Mouse (Mus musculus): Measurements from ENCODE around the gene Ttc28. TPM values are rescaled to one million over a fixed set of nuclear protein-coding genes. Genes with fewer than 3 reads are reported as not detected.
A peak's percentile ranks its signal among the peaks of the same experiment; 100 is the strongest.

The Ttc28 gene
- polyA plus RNA-seq, 1 experiment from 2014 or later = 5.4 TPM

DNA sequence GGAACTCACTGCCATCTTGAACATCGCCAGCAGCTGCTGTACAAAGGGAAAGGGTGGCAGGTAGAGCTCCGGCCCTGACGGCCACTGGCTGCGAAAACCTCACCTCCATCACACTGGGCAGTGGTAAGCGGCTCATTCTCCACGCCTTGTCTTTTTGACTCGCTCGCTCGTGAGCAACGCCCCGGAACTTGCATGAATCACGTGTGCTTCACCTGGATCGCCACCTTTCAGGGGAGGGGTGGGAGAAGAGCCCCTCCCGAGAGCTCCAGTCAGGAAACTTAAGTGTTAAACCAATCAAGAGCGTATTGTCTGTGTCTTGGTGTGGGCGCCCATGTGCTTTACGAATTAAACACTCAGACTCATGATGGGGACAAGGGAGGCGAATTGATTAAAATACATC lies 252.0 kb downstream of the Ttc28 start:
- Histone ChIP-seq H3K9me3 (ENCODE audit: low read length) (no peaks in the 10 kb centered on the region), H3K4me1 (ENCODE audit: insufficient read depth, low read depth, low read length) (no peaks in the 10 kb centered on the region; the same call in 1 of the 2 replicates), H3K4me3 (ENCODE audit: low read depth, low read length) (no peak overlapping the region), H3K27ac (ENCODE audit: low read length) (no peak overlapping the region), H3K27me3 (replicated peaks; ENCODE audit: insufficient read depth, low read length) (no peaks in the 10 kb centered on the region), H3K4me2 (replicated peaks; ENCODE audit: low read depth, low read length) (no peak overlapping the region), H3K36me3 (ENCODE audit: insufficient read depth, low read length) (no peaks in the 10 kb centered on the region), H3K9ac (replicated peaks; ENCODE audit: low read depth) (no peak overlapping the region)
- TF ChIP-seq EP300 (IDR thresholded peaks at IDR 0.05) (no peak), CTCF (IDR thresholded peaks at IDR 0.05) (no peak)
- ATAC-seq (no peak), DNase-seq (ENCODE audit: low spot score) (no peak)
- WGBS = 93% methylated on average over 18 of the region's 18 CpGs

GRCm38 (mm10) chr5:111133150-111133549 lies 253.5 kb downstream of the Ttc28 start:
- TF ChIP-seq EP300 (IDR thresholded peaks at IDR 0.05) (no peak), CTCF (IDR thresholded peaks at IDR 0.05) (0 out of 2 replicates have a peak, but pooled peaks have one; percentile 3)
- ATAC-seq (no peak), DNase-seq (ENCODE audit: low spot score) (no peak)
- H3K36me3 ChIP-seq (ENCODE audit: insufficient read depth, low read length) = no peaks in the 10 kb centered on the region
- H3K27me3 ChIP-seq (replicated peaks; ENCODE audit: insufficient read depth, low read length) = no peaks in the 10 kb centered on the region
- 74% methylated on average over 5 of the region's 5 CpGs for WGBS
- H3K4me3 ChIP-seq (ENCODE audit: low read depth, low read length) = no peak overlapping the region
- H3K4me1 ChIP-seq (ENCODE audit: insufficient read depth, low read depth, low read length) = no peaks in the 10 kb centered on the region; the same call in 1 of the 2 replicates
- no peaks in the 10 kb centered on the region for H3K9me3 ChIP-seq (ENCODE audit: low read length)
- H3K9ac ChIP-seq (replicated peaks; ENCODE audit: low read depth) = no peak overlapping the region
- no peak overlapping the region for H3K27ac ChIP-seq (ENCODE audit: low read length)
- no peak overlapping the region for H3K4me2 ChIP-seq (replicated peaks; ENCODE audit: low read depth, low read length)

DNA sequence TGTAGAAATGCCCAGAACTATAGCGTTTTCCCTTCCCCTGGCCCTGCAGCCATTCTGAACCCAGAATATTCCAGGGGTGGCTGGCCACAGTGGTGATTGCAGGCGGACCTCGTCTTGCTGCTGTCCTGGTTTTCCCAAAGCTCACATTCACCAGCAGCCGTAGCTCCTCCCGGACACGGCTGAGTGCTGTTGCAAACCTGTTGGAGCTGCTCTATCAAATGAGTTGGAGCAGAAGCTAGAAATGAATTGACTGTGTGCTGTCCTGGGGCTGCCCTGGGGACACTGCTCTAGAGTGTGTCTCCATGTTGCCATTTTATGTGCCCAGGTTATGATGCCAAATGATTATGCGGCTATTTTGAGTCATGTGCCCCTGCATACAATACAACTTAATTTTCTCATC lies 254.2 kb downstream of the Ttc28 start:
- WGBS = 88% methylated on average over 7 of the region's 7 CpGs
- DNase-seq (ENCODE audit: low spot score) = no peak
- ATAC-seq = 0 out of 2 replicates have a peak, but pooled peaks have one; percentile 17
- Histone ChIP-seq H3K9me3 (ENCODE audit: low read length) (no peaks in the 10 kb centered on the region), H3K4me1 (ENCODE audit: insufficient read depth, low read depth, low read length) (peaks cover 5% of the 10 kb centered on the region), H3K4me2 (replicated peaks; ENCODE audit: low read depth, low read length) (no peak overlapping the region), H3K36me3 (ENCODE audit: insufficient read depth, low read length) (no peaks in the 10 kb centered on the region), H3K4me3 (ENCODE audit: low read depth, low read length) (no peak overlapping the region), H3K9ac (replicated peaks; ENCODE audit: low read depth) (no peak overlapping the region), H3K27me3 (replicated peaks; ENCODE audit: insufficient read depth, low read length) (no peaks in the 10 kb centered on the region), H3K27ac (ENCODE audit: low read length) (no peak overlapping the region)
- TF ChIP-seq CTCF (IDR thresholded peaks at IDR 0.05) = no peak
- no peak for TF ChIP-seq EP300 (IDR thresholded peaks at IDR 0.05)

DNA sequence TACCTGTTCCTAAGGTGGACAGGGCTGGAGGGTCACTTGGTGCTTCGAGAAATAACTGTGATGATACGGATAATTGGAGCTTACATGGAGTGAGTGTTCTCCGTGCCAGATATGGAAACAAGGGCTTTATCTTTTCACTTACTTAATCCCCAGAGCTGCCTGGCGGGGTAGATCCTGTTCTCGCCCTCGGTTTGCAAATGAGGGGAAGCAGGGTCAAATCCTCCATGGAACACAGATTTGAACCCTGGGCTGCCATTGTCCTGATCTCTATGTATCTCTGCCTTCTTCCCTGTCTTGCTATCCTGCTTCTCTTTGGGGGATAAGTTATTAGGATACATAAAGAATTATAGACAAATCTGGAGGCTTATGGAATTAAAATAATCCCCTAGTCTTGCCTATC lies 257.7 kb downstream of the Ttc28 start:
- no peaks in the 10 kb centered on the region for H3K27me3 ChIP-seq (replicated peaks; ENCODE audit: insufficient read depth, low read length)
- H3K9me3 ChIP-seq (ENCODE audit: low read length) = no peaks in the 10 kb centered on the region
- ATAC-seq (no peak), DNase-seq (ENCODE audit: low spot score) (no peak)
- no peak overlapping the region for H3K4me2 ChIP-seq (replicated peaks; ENCODE audit: low read depth, low read length)
- peaks cover 12% of the 10 kb centered on the region for H3K4me1 ChIP-seq (ENCODE audit: insufficient read depth, low read depth, low read length)
- 77% methylated on average over 6 of the region's 6 CpGs for WGBS
- H3K36me3 ChIP-seq (ENCODE audit: insufficient read depth, low read length) = no peaks in the 10 kb centered on the region
- no peak overlapping the region for H3K27ac ChIP-seq (ENCODE audit: low read length)
- no peak overlapping the region for H3K4me3 ChIP-seq (ENCODE audit: low read depth, low read length)
- no peak overlapping the region for H3K9ac ChIP-seq (replicated peaks; ENCODE audit: low read depth)
- TF ChIP-seq CTCF (IDR thresholded peaks at IDR 0.05) = no peak
- no peak for TF ChIP-seq EP300 (IDR thresholded peaks at IDR 0.05)

GRCm38 (mm10) chr5:111137742-111138141 lies 258.1 kb downstream of the Ttc28 start:
- Histone ChIP-seq H3K4me3 (ENCODE audit: low read depth, low read length) (no peak overlapping the region), H3K4me2 (replicated peaks; ENCODE audit: low read depth, low read length) (no peak overlapping the region), H3K36me3 (ENCODE audit: insufficient read depth, low read length) (no peaks in the 10 kb centered on the region), H3K4me1 (ENCODE audit: insufficient read depth, low read depth, low read length) (peaks cover 12% of the 10 kb centered on the region), H3K9me3 (ENCODE audit: low read length) (no peaks in the 10 kb centered on the region), H3K27ac (ENCODE audit: low read length) (no peak overlapping the region), H3K9ac (replicated peaks; ENCODE audit: low read depth) (no peak overlapping the region), H3K27me3 (replicated peaks; ENCODE audit: insufficient read depth, low read length) (no peaks in the 10 kb centered on the region)
- WGBS = 74% methylated on average over 13 of the region's 13 CpGs
- no peak for DNase-seq (ENCODE audit: low spot score)
- ATAC-seq = no peak
- no peak for TF ChIP-seq CTCF (IDR thresholded peaks at IDR 0.05)
- no peak for TF ChIP-seq EP300 (IDR thresholded peaks at IDR 0.05)

- DNase-seq (ENCODE audit: low spot score) (no peak), ATAC-seq (no peak)
- no peak overlapping the region for H3K9ac ChIP-seq (replicated peaks; ENCODE audit: low read depth)
- H3K9me3 ChIP-seq (ENCODE audit: low read length) = no peaks in the 10 kb centered on the region
- H3K4me1 ChIP-seq (ENCODE audit: insufficient read depth, low read depth, low read length) = peaks cover 12% of the 10 kb centered on the region
- no peaks in the 10 kb centered on the region for H3K36me3 ChIP-seq (ENCODE audit: insufficient read depth, low read length)
- 46% methylated on average over 11 of the region's 11 CpGs for WGBS
- peak overlapping the region; percentile 78 for H3K27ac ChIP-seq (ENCODE audit: low read length)
- no peak overlapping the region for H3K4me3 ChIP-seq (ENCODE audit: low read depth, low read length)
- TF ChIP-seq EP300 (IDR thresholded peaks at IDR 0.05) = no peak
- TF ChIP-seq CTCF (IDR thresholded peaks at IDR 0.05) = no peak
- H3K4me2 ChIP-seq (replicated peaks; ENCODE audit: low read depth, low read length) = no peak overlapping the region
- no peaks in the 10 kb centered on the region for H3K27me3 ChIP-seq (replicated peaks; ENCODE audit: insufficient read depth, low read length)
Observed at GRCm38 (mm10) chr5:111138239-111138833, 258.7 kb downstream of the Ttc28 start.

All from lung, postnatal 0 days (tissue).